Mouse (Mus musculus) large intestine, adult 2 months (tissue): ENCODE measurements around the gene Stat5a. TPM values are rescaled to one million over a fixed set of nuclear protein-coding genes. Genes with fewer than 3 reads are reported as not detected.

Experiments
- DNase-seq: peaks from one replicate; pipeline ENCODE4 v3.0.0-alpha.2; 2012; ENCODE audit warnings: low read depth, low spot score
- WGBS: fragments of 180-500 bp; shearing (Covaris S2); methylation state at CpG from one replicate; pipeline ENCODE4 v1.1.7; 2018; 5-methylcytosine and 5-hydroxymethylcytosine counted together
- polyA plus RNA-seq: library from polyadenylated mRNA; depleted of rRNA; stranded (reverse); fragments of >200 nt; gene quantifications from 2 replicates; pipeline ENCODE4 v1.2.3, GENCODE M21; 2012

Gene Stat5a
- polyA plus RNA-seq, 1 experiment, result 6.4 TPM

DNA sequence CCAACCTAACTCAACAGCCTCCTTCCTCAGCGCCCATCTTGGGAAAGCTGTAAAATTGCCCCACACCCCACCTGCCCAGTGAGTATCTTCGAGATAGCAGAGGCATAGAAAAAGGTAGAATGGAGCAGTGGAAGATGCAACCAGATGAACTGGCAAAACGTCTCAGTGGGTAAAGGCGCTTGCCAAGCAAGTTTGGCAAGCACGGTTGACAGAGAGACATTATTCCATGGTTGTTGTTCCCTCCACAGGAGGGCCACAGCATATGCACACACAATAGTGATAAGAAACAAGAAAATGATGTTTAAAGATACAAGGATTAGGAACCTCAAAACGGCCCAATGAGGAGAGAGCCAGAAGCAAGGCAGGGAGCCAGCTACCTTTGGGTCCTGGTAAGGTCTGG is 1.2 kb upstream of the Stat5a start:
- no peak for DNase-seq
- WGBS, result 45% methylated on average over 6 of the region's 6 CpGs

DNA sequence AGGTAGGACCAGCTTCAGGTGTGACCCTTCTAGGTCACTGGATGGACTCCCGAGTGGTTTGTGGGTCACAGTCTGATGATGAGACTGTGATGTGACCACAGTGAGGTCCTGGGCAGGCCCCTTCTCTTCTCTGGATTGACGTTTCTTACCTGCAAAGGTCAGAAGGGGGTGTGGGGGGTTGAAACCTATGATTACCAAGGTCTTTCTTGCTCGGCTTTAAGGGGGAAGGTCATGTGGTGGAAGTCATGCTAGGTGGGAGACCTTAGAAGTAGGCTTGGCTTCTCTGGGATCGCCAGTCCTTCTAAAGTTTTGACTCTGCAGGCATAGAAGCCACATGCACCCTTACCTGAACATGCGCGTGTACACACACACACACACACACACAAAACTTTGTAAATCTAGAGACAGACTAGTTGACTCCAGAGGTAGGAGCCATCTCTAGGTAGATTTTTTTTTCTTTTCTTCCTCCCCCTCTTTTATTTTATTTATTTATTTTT is 476 bp downstream of the Stat5a start:
- whole genome bisulfite sequencing, result 23% methylated on average over 6 of the region's 6 CpGs
- DNase-seq, result no peak

DNA sequence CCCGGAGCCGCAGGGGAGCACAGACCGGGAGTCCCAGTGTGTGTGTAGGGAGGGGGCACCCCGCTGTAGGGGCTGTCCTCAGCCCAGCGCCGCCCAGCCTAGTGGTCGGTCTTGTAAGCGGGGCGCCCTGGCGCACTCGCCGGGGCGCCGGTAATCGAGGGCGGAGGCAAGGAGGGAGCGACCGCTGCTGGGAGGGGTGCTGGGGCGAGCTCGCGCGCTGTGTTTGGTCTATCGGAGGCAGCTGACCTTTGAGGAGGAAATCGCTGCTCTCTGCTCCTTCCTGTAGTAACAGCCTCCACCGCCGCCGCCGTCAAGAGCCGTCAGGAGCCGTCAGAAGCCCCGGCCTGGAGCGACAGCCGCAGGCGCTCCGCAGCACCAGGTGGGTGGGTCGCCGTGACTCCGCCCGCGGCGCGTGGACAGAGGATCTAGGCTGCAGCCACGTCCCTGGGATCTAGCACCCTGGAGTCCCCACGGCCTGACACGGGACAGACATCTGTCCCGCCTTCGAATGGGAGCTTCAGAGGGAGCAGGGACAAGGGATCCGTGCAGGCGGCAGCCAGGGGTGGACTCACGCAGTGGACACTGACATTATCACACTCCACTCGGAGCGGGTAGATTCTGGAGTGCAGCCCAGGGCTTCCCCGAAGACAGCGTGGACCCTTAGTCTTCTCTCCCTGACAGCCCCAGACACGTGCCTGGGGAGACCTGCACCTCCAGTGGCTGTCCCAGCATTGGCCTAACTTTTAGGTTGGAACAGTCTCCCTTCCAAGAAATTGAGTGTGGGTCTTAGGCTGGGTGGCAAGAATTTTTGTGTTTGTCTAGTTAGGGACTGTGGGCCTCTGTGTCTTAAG is 1.3 kb downstream of the Stat5a start:
- DNase-seq, result no peak
- WGBS, result 1% methylated on average over 55 of the region's 55 CpGs

DNA sequence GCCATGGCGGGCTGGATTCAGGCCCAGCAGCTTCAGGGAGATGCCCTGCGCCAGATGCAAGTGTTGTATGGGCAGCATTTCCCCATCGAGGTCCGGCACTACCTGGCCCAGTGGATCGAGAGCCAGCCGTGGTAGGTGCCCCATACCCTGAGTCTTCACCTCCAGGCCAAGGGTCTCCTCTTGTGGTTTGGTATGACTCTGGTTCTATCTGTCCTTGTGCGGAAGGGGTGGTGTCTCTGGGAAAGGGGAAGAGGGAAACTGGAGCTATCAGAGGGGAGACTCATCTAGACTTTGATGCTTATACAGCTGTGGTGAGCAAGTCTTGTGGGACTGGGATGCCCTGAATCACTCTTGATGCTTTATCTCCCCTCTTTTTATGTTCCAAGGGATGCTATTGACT is 2.2 kb downstream of the Stat5a start:
- 90% methylated on average over 7 of the region's 7 CpGs for WGBS
- no peak for DNase-seq

DNA sequence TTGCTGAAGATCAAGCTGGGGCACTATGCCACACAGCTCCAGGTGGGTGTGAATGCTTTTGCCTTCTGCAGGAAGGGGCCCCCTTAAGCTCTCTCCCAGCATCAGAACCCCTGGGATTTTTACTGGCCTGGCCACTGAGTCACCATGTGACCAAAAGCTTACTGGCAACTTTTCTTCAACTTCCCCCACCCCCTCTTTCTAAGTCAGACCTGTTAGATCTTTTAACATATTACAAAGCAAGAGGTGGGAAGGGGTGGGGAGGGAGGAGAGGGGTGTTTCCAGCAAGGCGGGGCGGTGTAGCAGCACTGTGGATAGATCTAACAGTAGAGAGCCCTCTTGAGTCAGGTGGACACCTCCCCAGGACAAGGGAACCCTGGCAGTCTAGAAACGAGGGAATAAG is 2.7 kb downstream of the Stat5a start:
- no peak for DNase-seq
- WGBS, result 73% methylated on average over 3 of the region's 3 CpGs

DNA sequence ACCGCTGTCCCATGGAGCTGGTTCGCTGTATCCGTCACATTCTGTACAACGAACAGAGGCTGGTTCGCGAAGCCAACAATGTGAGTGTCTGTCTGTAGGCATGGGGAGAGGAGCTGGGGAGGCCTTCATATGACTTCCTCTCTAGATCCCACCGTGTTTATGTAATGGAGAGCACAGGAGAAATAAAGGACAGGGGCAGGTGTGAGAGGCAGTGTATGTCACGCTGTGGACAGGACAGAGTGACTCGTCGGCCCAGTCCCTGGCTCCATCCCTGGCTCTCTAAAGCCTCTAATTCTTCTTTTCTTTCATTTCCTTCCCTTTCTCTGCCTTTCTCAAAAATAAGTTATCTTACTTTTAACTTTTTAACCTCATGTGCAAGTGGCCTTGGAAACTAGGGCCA is 4.0 kb downstream of the Stat5a start:
- WGBS, result 93% methylated on average over 10 of the region's 10 CpGs
- no peak for DNase-seq

DNA sequence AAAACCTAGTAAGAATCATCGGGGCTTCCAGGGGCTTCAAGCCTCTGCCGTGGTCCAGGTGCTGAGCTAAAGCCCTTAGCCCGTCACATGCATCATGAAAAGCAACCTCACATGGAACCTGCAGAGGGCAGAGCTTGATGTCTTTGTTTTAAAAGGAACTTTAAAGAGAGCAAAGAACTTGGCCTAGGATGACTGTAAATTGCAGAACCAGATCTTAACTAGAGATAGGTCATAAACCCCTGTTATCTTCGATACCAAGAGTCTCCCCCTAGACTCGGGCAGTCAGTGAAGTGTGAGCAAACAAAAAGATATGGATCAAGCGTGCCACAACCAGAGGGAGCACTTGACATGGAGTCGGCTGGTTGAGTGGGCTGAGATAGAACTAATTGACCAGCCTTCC is 6.5 kb downstream of the Stat5a start:
- no peak for DNase-seq
- 79% methylated on average over 7 of the region's 7 CpGs for WGBS

DNA sequence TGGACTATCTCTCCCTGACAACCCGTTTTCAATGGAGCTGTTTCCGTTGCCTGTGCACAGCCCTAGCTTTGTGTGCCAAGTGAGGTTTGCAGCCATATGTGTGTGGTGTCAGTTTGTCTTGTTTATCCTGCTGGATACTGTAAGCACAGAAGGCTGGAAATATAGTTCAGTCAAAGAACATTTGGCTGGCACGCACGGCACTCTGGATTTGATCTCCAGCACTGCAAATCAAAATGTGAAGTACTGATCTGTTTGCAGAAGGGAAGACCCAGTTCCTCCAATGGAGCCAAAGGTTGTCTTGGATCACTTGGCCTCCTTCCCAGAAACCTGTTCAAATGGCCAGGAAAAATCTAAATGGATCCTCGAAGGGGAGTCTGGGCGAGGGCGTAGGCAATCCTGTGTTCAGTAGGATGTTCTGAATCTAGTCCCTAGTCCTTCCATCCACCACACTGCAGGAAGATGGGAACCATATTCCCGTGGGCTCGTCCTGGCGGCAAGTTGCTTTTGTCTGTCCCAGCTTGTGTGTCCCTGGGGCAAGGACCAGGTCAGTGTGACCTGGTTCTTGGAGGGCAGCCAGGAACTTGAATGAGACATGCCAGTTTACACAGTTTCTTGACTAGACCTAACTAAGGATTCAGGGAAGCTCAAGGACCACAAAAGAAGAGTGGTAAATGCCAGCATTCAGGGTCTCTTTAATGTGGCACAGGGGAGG is 11.3 kb downstream of the Stat5a start:
- no peak for DNase-seq
- WGBS, result 46% methylated on average over 10 of the region's 10 CpGs

DNA sequence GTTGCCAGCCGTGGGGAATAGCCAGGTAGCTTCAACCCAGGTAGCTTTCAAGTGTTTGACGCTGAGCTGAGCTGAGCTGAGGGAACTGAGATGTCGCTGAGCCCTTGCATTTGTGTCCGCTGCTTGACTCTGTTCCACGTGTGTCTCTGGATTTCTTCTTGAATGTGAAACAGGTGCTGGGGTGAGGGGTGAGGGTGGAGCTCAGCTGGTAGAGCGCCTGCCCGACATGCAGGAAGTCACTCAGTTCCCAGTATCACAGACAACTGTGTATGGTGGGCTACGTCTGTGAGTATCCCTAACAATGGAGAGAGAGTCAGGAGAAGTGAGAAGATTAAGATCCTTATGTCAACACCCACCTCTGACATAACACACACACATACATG is 11.8 kb downstream of the Stat5a start:
- DNase-seq, result no peak
- WGBS, result 77% methylated on average over 8 of the region's 8 CpGs

DNA sequence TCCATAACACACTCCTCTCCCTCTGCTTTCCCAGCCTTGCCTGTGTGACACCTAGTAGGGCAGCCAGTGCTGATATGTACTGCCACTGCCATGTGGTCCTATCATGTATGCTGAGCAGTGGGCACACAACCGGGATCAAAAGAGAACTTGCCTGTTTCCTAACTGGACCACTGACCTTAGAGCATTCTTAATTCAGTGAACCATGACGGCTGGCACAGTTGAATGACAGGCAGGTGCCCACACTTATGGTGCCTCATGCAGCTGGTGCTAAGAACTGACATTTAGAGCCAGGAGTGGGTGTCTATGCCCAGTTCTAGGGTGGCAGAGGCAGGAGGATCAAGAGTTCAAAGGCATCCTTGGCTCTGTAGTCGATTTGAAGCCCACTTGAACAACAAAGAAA is 16.6 kb downstream of the Stat5a start:
- WGBS, result 85% methylated on average over 3 of the region's 3 CpGs
- DNase-seq, result no peak

DNA sequence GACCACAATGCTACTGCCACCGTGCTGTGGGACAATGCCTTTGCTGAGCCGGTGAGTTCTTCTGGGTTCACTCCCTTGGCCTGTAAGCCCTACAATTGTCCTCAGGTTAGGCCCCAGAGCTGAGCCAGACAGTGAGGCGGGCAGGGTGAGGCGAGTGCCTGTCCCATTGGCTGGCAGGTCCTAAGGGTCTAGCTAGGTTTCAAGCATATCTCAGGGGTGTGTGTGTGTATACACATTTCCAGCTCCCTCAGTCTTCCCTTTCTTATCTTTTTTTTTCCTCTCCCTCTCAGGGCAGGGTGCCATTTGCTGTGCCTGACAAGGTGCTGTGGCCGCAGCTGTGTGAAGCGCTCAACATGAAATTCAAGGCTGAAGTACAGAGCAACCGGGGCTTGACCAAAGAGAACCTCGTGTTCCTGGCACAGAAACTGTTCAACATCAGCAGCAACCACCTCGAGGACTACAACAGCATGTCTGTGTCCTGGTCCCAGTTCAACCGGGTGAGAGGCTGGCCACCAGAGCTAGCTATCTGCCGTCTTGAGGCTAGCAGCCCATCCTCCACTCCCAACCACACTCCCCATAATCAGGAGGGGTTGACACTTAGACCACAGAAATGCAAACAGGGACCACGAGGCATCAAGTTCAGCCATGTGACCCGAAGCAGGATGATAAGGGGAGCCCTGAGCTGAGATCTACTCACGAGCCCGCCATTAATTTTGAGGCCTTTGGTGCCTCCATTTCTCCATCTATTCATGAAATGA is 20.3 kb downstream of the Stat5a start:
- no peak for DNase-seq
- WGBS, result 83% methylated on average over 15 of the region's 15 CpGs

DNA sequence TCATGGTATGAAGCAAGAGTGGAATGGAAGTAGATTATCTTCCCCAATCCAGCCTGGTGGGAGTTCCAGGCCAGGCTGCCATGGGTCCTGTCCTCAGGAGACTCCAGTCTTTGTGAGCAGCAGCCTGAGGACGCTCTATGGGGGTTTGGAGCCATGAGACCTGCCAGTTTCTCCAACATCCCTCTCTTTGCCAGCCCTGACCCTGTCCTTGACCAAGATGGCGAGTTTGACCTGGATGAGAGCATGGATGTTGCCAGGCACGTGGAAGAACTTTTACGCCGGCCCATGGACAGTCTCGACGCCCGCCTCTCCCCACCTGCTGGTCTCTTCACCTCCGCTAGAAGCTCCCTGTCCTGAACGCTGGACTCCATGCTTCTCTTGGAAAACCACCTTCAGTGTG is 24.5 kb downstream of the Stat5a start:
- no peak for DNase-seq
- WGBS, result 95% methylated on average over 10 of the region's 10 CpGs

DNA sequence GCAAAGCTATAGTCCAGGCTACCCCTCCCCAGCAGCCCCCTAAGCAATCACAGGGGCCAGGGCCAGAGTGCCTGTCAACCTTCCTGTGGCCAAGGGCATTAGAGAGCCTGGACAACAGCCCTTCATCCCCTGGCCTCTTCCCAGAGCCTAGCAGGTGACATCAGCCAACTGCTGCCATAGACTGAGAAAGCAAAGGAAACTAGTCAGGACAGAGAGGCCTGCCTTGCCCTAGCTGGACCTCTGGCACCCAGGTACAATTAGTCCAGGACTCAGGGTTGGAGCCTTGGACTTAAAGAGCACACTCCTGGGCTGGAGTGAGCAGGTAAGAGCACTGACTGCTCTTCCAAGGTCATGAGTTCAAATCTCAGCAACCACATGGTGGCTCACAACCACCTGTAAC is 26.3 kb downstream of the Stat5a start:
- no peak for DNase-seq

DNA sequence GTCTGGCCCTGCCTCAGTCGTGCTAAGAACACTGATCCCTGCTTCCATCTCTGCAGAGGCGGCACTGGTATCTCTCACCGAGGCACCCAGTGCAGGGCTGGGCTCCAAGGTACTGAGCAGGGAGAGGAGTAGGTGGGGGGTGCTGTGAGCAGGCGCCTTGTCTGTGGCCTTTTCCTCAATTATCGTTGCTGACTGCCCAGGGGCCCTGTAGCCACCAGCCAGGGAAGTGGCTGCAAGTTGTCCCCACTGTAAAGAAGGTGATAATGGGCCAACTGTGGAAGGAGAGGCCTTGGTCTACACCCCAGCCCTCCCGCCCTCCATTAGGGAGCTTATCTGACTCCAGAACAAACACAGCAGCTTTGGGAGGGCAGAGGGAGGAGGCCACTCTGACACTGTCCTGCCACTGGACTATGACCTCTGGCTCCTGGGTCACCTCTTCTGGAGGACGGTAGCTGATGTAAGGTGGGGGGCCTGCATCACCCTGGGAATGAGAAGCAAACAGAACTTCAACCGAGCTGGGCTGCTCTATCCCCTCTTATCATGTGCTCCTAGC is 27.1 kb downstream of the Stat5a start:
- WGBS, result 42% methylated on average over 8 of the region's 8 CpGs
- no peak for DNase-seq

DNA sequence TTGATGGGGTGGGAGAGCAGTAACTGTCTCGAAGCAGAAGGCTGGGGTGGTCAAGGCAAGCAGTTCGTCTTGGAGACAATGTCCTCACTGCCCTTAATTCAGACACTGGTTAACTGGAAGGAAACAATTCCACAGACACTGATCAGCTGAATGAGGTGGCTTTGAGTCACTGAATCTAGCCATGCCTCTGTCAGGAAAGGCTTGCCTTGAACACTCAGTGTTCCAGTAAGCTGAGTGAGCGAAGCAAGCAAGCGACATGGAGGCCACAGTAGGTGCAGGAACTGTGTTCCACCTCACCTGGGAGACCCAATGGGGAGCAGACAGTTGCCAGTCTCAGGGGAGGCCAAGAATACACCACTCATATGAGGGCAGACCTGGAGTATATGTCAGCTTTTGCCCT is 28.1 kb downstream of the Stat5a start:
- no peak for DNase-seq
- 86% methylated on average over 4 of the region's 4 CpGs for WGBS

DNA sequence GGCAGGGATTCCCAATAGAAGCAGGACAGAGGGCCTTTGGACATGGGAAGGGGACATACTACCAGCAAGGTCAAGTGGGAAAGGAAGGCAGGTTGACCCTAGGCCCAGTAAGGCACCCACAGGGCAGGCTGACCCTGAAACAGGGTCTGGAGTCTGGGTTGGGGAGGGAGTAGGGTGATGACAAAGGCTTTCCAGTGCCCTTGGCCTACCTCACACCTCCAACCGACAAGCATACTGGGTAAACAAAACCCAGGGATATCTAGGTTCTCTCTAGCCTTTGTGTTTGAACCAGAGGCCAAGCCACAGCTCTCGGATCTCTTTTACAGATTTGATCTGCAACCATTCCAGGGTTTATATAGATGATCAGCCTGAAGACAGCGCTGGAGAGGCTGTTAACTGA is 28.6 kb downstream of the Stat5a start:
- no peak for DNase-seq
- WGBS, result 79% methylated on average over 3 of the region's 3 CpGs

DNA sequence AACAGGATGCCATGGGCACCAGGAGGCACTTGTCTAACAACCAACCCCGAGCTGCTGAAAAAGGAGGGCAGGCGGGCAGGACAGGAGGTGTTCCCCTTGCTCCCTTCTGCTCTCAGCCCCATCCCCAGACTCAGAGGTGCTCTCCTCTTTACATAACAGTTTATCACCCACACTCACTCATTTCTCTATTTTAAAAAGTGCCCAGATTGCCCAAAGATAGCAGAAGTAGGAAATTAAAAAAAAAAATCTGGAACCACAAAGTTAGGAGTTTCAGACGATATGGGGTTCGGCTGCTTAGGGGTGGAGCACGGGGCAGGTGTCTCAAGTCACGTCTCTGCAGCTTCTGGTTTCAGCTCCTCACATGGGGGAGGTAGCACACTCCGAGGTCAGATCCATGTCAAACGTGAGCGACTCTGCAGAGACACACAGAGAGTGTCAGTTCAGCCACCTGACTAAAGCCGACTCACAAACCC is 29.2 kb downstream of the Stat5a start:
- WGBS, result 71% methylated on average over 10 of the region's 10 CpGs
- no peak for DNase-seq

DNA sequence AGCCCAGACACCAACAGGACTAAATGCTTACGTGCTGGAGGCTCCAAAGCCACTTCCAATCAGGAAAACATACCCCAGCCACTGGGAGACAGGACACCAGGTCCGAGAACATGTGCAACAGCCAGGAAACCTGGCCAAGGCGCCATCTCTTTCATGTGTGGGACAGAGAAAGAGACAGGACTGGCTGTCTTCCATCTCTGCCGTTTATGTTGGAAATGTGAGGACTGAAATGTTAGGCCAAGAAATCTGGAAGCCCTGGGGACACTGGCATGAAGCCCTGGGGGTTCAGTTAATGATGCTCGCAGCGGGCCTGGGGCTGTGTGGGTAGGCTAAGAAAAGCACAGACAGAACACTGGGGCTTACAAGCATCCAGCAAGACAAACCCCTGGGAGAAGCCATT is 31.3 kb downstream of the Stat5a start:
- DNase-seq, result no peak
- 86% methylated on average over 6 of the region's 6 CpGs for WGBS

DNA sequence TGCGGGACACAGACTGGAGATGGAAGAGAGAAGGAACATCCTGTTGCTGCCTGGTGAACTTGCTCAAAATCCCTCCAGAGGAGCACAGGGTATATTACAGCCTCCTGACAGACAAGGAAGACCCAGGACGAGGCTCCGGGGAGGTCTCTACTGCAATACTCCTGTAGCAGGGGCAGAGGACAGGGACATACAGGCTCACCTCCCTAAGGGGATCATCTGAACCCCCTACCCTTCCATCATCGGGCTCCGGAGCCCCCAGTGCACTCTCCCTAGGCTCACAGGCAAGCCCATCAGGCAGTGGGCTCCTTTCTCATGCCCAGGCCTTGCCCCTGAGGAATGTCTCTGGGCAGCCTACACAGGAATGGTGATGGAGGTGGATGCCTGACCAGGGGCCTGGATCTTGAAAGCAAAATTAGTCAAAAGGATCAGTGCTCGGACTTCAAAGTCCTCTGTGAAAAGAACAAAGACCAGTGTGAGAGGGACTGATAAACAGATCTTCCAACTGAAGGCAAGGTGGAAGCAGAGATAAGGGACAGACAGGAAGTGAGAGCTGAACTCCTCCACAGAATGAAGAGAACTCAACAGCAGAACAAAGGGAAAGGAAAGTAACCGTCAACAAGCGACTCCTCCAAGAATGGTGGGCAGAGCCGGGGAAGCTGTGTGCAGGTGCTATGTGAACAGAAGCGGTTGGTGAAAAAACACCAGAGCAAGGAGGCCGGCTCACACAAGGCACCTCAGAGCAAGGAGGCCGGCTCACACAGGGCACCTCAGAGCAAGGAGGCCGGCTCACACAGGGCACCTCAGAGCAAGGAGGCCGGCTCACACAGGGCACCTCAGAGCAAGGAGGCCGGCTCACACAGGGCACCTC is 32.3 kb downstream of the Stat5a start:
- DNase-seq, result no peak
- WGBS, result 77% methylated on average over 15 of the region's 15 CpGs
